Mouse (Mus musculus) spleen, adult 18-20 months (tissue): ENCODE measurements around the gene Rpl9-ps6.
A peak's percentile ranks its signal among the peaks of the same experiment; 100 is the strongest.

Source experiments
- DNase-seq, 2 experiments: peaks; one replicate each; pipeline ENCODE4 v3.0.0; 2022; ENCODE audit warnings: mixed read lengths in 2 of 2

Gene Rpl9-ps6

GRCm38 (mm10) chr19:32466478-32466877 lies at the start of gene Rpl9-ps6:
Rpl9-ps6 (minus strand) TSS chr19:32466578.
- DNase-seq = no peak

GRCm38 (mm10) chr19:32512518-32512917 lies 46.1 kb upstream of the Rpl9-ps6 start:
- no peak for DNase-seq

- DNase-seq = no peak
Observed at GRCm38 (mm10) chr19:32510962-32511361, 44.6 kb upstream of the Rpl9-ps6 start.

GRCm38 (mm10) chr19:32510267-32510666 lies 43.9 kb upstream of the Rpl9-ps6 start:
- no peak for DNase-seq

GRCm38 (mm10) chr19:32507526-32507925 lies 41.1 kb upstream of the Rpl9-ps6 start:
- no peak for DNase-seq

- DNase-seq = no peak
Observed at GRCm38 (mm10) chr19:32507100-32507499, 40.7 kb upstream of the Rpl9-ps6 start.

GRCm38 (mm10) chr19:32506514-32506913 lies 40.1 kb upstream of the Rpl9-ps6 start:
- no peak for DNase-seq

GRCm38 (mm10) chr19:32506081-32506480 lies 39.7 kb upstream of the Rpl9-ps6 start:
- no peak for DNase-seq

- no peak for DNase-seq
Observed at GRCm38 (mm10) chr19:32501414-32501813, 35.0 kb upstream of the Rpl9-ps6 start.

GRCm38 (mm10) chr19:32498002-32498401 lies 31.6 kb upstream of the Rpl9-ps6 start:
- no peak for DNase-seq

- DNase-seq = no peak
Observed at GRCm38 (mm10) chr19:32497411-32497810, 31.0 kb upstream of the Rpl9-ps6 start.

- no peak for DNase-seq
Observed at GRCm38 (mm10) chr19:32495034-32495433, 28.7 kb upstream of the Rpl9-ps6 start.

- DNase-seq = no peak
Observed at GRCm38 (mm10) chr19:32494611-32495010, 28.2 kb upstream of the Rpl9-ps6 start.

GRCm38 (mm10) chr19:32493471-32493870 lies 27.1 kb upstream of the Rpl9-ps6 start:
- no peak for DNase-seq

- no peak for DNase-seq
Observed at GRCm38 (mm10) chr19:32492981-32493380, 26.6 kb upstream of the Rpl9-ps6 start.

- DNase-seq = no peak
Observed at GRCm38 (mm10) chr19:32492339-32492738, 26.0 kb upstream of the Rpl9-ps6 start.

GRCm38 (mm10) chr19:32490976-32491375 lies 24.6 kb upstream of the Rpl9-ps6 start:
- DNase-seq = no peak

- DNase-seq = no peak
Observed at GRCm38 (mm10) chr19:32489166-32489895, 23.0 kb upstream of the Rpl9-ps6 start.

GRCm38 (mm10) chr19:32487595-32488255 lies 21.3 kb upstream of the Rpl9-ps6 start:
- no peak for DNase-seq

- peak; percentile 51 to 63 for DNase-seq
Observed at GRCm38 (mm10) chr19:32486106-32486724, 19.8 kb upstream of the Rpl9-ps6 start.

- peak; percentile 72 to 83 for DNase-seq
Observed at GRCm38 (mm10) chr19:32485681-32486105, 19.3 kb upstream of the Rpl9-ps6 start, which contains the start of gene Minpp1. Minpp1 (plus strand) TSS chr19:32485769.

GRCm38 (mm10) chr19:32484941-32485660 lies 18.7 kb upstream of the Rpl9-ps6 start:
- no peak for DNase-seq

- DNase-seq = no peak
Observed at GRCm38 (mm10) chr19:32481511-32481910, 15.1 kb upstream of the Rpl9-ps6 start.
